Mouse (Mus musculus) left cerebral cortex, adult 9 months (tissue): ENCODE measurements around the gene Gabbr1.

Source experiments
- DNase-seq, 2 experiments: peaks; one replicate each; pipeline ENCODE4 v3.0.0; 2022; ENCODE audit warnings: low spot score in 2 of 2

Gene Gabbr1

DNA sequence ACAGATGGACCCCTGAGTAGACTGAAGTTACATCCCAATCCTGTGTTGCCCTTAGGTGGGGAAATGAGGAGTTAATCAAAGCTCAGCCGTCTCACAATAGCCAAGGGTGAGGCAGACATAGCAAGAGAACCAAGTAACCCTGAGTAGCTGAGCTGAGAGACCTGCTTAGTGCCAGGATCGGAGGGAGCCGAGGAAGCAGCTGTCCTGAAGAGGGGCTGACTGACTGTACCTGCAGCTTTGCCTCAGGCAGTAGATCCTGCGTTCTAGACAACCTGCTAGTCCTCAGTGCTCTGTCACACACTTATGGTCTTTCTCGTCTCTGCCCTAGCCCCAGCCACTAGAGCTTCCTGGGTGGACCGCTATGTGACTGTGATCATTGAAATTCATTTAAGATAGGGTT lies 29.4 kb downstream of the Gabbr1 start:
- no peak for DNase-seq

DNA sequence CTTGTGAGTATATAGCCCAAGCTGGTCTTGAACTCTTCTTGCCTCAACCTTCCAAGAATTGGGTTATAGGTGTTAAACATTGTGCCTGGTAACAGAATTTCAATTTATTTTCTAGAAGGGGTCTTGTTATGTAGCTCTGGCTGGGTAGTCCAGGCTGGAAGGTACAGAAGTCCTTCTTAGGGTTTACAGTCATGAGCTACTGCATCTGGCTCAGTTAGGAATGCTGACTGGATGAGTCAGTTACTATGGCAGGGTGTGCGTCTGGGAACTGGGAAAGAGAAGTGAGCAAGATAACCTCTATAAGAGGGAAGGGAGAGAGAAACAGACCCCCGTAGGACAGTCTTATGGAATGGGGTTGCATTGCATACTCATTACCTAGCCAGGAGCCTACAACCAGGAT lies 30.0 kb downstream of the Gabbr1 start:
- no peak for DNase-seq

DNA sequence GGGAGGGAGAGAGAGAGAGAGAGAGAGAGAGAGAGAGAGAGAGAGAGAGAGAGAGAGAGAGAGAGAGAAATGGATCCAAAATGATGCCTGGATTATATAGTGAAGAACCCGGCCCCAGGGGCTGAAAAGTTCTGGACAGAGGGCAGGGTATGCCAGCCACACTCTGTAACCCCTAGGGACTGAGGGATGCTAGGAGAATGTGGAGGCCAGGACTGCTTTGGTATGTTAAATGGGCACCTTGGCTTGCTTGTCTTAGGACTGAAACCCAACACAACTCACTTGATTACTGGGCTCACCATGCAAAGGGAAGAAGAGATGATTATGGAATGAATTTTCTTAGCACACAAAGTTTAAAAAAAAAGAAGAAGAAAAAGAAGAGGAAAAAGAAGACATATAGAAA lies 32.4 kb downstream of the Gabbr1 start:
- no peak for DNase-seq

DNA sequence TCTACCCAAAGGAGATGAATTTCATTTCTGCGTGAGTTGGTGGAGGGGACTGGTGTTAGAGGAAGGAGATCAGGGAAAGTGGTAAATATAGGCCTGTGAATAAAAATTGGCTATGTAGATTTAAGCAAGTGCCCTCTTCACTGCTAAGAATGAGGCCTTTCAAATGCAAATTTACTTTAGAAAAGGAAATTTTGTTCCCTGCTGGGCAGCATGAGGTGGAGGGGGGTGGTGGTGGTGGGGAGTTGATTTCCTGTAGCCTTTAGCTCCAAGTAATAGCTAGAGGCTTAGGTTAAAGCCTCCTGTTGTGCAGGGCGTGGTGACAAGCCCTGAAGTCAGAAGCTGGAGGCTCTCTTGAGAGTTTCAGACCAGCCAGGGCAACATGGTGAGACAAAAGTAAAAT lies 33.2 kb downstream of the Gabbr1 start:
- DNase-seq: no peak

DNA sequence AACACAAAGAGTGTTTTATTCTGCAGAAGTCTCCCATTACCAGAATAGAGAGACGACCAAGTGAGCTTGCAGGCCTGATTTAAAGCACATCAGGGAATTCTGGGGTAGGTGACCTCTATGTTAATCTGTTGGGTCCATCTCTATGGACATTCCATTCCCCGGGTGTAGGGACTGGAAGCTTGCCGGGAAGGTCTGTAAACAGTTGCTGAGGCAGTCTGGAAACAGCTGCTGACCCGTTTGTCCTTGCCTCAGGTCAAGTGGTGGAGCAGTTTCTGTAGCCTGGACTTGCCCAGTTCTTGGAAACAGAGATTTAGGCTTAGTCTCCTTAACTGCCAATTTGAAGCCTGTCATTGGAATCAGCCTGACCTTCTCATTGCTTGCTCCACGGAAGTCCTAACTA lies 34.4 kb downstream of the Gabbr1 start:
- DNase-seq: no peak

DNA sequence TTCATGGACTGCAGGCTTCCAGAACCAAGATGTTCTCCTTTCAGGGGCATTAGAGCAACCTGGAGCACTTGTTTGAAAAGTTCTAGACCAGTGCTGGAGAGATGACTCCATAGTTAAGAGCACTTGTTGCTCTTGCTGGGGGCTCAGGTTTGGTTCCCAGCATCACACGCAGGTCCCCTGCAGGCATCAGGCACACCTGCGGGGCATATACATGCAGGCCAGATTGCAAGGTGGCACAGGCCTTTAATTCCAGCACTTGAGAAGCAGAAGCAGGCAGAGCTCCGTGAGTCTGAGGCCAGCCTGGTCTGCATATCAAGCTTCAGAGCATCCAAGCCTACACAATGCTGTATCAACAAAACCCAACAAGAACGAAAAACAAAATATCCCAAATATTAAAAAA lies 35.9 kb downstream of the Gabbr1 start:
- no peak for DNase-seq

DNA sequence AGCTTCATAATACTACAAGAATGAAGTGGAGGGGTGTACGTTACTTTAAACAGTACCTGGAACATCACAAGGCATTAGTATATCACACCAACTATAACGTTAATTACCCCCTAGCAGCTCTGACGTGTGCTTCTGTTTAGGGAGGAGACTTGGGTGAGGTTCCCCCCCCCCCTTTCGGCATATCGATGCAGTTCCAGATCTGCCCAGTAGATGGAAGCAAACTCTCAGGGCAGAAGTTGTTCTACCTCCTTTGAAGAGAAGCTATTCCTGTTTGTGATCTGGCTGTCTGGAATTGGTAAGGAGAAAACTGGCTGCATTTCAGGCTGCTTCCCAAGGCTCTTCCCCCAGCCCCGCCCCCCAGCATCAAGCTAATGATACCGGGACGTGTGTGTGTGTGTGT lies 37.6 kb downstream of the Gabbr1 start:
- DNase-seq: no peak

DNA sequence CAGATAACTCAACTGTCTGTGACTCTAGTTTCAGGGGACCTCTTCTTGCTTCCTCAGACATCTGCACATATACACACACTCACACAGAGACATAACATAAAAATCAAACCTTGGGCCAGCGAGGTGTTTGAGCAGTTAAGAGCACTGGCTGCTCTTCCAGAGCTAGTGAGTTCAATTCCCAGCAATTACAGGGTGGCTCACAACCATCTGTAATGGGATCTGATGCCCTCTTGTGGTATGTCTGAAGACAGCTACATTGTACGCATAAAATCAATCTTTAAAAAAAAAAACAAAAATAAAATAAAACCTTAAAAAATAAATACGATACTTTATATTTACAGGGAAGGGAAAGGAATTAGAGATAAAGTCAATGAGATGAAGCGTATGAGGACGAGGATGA lies 38.9 kb downstream of the Gabbr1 start:
- no peak for DNase-seq

DNA sequence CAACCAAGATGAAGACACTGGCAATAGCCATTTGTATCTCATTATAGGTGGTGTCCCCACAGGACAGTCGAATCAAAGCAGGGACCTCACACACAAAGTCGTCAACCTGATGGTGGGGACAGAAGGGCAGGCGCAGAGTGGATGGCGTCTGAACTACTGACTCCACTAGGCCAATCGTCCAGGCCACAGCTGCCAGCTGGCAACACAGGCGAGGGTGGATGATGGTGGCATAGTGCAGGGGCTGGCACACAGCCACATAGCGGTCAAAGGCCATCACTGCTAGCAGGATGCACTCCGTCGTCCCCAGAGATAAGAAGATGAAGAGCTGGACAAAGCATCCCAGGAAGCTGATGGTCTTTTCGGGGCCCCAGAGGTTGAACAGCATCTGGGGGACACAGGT lies 39.8 kb downstream of the Gabbr1 start:
- DNase-seq: peak in 1 of 2 experiments; percentile 1

DNA sequence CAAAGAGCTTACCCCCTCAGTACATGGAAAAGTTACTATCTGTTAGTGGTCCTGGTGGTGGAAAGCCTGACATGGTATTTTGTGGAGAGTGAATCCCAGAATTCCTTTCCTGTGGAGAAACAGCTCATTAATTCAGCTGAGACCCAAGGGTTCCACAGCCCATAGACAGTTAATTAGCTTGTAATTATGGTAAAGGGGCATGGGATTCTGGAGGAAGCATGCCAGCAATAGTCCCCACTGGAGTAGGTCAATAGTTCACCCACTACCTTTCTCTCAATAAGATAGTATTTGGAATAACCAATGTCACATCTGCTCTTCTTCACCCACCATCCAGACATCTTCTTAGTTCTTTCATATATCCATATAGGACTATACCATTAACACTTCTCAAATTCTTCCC lies 42.6 kb downstream of the Gabbr1 start, which contains the start of gene Olfr90:
Gene Olfr90 (minus strand): TSS at position 101 of the 400 bp plus-strand sequence.
- no peak for DNase-seq

DNA sequence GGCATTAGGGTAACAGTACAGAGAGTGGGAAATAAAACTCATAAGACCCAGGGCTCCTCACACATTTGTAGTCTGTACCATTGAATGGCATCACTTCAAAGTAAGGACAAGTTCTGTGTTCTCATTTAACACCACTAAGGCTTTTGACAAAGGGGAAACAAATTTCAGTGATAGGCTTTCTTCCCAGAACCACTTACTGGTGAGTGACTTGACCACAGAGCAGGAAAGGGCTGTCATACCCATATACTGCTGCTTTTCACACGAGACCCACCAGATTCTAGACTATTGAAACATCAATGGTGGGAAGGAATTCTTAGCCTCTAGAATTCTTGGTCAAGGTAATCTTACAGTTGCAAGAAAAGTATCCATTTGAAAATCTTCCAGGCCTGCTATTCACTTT lies 46.4 kb downstream of the Gabbr1 start:
- DNase-seq: no peak

DNA sequence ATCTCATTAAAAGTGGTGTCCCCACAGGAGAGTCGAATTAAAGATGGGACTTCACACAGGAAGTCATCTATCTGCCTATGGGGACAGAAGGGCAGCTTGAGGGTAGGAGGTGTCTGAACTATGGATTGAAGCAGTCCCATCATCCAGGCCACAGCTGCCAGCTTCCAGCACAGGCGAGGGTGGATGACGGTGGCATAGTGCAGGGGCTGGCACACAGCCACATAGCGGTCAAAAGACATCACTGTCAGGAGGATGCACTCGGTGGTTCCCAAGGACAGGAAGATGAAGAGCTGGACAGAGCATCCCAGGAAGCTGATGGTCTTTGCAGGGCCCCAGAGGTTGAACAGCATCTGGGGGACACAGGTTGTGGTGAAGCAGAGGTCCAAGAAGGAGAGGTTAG lies 47.5 kb downstream of the Gabbr1 start:
- DNase-seq: no peak

DNA sequence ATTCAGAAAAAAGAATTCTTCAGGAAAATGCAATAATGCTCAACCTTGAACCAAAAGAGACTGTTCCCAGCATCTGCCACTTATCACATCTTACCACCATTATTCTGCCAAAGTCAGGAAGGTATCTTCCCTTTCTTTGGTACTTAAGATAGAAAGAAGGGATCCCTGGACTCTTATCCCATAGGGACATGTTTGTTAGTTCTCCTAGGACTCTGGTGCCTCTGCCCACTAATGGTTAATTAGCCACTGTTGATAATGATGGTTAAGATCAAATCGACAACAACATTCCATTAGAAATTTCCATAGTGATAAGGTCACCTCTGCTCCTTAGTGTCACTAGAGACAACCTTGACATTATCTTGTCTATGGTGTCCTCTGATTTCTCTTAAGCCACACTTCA lies 52.4 kb downstream of the Gabbr1 start, which contains the start of gene Olfr91:
Gene Olfr91 (minus strand): TSS at position 101 of the 400 bp plus-strand sequence.
- no peak for DNase-seq

DNA sequence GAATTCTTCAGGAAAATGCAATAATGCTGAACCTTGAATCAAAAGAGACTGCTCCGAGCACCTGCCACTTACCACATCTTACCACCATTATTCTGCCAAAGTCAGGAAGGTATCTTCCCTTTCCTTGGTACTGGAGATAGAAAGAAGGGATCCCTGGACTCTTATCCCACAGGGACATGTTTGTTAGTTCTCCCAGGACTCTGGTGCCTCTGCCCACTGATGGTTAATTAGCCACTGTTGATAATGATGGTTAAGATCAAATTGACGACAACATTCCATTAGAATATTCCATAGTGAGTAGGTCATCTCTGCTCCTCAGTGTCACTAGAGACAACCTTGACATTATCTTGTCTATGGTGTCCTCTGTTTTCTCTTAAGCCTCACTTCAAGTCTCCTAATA lies 74.2 kb downstream of the Gabbr1 start, which contains the start of gene Olfr92:
Gene Olfr92 (minus strand): TSS at position 101 of the 400 bp plus-strand sequence.
- no peak for DNase-seq
